Mouse (Mus musculus) 416B (cell line): Measurements from ENCODE around the gene Drosha.
"Not testable (repeated sequence)": the region's sequence is repeated elsewhere in the genome, so short reads cannot be mapped to it uniquely, and the experiment has no call there.

Source experiments
- DNase-seq: peaks from one replicate; pipeline ENCODE4 v3.0.0; 2011; ENCODE audit warnings: low read depth

Drosha gene

DNA sequence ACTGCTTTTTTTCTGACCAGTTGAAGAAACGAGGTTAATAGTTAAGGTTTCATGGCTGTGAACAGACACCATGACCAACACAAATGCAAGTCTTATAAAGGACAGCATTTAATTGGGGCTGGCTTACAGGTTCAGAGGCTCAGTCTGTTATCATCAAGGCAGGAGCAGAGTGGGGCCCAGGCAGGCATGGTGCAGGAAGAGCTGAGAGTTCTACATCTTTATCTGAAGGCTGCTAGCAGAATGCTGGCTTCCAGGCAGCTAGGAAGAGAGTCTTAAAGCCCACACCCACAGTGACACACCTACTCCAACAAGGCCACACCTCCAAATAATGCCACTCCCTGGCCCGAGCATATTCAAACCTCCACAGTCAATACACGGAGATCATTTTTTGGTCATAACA is 112.7 kb downstream of the Drosha start:
- DNase-seq, result not testable (repeated sequence)

DNA sequence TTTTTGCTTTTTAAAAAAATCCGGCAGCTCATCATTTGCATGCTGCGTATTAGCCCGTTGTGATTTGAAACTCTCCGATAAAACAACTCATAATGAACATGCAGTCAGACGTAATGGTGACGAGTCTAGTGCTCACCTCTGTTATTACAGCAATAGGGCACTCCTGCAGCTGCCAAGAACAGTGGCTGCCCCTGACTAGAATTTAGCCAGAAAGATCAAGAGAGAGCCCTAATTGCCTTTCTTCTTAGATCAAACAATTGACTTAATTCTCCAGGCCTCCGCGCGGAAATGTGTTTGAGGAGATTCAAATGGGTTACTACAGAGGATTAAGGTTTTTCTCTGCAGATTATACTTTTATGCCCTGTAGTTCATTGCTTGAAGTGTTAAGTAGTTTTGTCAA is 116.5 kb downstream of the Drosha start:
- DNase-seq, result no peak

DNA sequence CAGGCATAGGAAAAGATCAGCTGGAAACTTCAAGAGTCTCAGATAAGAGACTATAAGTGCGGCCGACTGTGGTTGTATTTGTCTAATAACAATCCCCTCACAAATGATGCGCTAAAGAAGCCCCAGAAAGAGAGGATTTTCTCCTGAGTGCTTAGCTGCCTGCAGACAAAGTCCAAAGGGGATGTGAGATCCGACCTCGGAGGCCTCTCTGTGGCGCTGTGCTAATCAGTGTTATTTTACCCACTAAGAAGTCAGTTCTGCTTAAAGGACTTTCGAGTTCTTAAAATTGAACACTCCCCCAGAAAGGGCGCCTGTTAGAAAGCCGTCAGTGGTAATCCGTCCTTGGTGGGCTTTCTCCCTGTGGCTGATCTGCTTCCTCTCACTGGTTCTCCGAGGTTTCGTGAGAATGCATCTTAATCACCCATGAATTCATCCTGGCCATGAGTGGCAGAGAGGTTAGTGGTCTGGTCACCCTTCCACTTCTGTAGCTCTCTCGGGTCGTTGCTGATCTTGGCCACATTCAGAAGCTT is 117.1 kb downstream of the Drosha start:
- no peak for DNase-seq

DNA sequence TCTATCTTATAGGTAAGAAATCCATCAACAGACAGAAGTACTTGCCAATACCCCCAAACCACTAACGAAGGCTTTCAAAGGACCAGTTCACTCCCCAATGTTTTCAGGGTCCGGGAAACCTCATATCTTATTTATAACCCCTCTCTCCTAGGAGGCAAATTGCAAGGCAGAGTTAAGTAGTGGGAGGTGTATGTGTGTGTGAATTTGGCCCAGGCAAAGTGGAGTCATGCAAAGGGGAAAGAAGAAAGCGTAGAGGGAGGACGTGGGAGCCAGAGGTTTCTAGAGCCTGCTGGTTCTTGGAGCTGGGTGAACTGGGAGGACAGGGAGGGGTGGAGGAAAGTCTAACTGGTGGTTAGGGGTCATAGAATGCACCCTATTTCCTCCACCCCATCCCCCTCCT is 117.8 kb downstream of the Drosha start:
- DNase-seq, result no peak

DNA sequence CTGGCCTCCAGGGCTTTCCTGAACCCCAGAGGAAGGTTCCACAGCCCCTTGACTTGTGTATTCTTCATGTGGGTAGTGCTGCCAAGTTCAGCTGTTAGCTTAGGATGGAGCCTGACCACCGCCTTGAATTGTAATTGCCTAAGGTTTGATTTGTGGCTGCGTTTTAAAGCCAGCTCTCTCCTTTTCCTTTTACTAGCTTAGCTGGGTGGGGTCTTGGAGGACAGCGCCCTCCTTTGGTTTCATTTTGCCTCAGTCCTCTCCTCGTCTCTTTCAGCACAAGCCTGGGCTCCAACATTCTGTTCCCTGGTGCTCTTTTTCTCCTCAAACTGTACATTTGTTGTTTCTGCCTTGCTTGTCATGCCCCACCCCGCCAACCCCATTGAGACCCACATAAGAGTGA is 133.4 kb downstream of the Drosha start:
- DNase-seq, result no peak

DNA sequence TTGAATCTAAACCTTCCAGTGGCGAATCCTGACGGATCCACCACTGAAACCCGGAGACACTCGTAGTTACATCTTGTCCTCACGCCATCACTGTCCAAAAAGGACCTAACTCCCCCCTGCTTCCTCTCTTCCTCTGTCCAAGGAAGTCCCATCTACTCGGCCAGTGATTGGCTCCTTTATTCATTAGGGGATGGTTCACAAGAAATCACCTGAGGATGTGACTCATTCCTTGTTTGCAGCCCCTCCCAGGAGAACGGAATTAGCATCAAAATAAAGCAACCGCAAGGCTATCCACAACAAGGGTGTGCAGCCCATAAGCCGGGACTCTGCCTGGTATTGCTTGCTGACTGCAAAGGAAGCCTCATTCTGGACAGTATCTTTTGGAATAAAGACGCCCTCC is 137.6 kb downstream of the Drosha start:
- no peak for DNase-seq

DNA sequence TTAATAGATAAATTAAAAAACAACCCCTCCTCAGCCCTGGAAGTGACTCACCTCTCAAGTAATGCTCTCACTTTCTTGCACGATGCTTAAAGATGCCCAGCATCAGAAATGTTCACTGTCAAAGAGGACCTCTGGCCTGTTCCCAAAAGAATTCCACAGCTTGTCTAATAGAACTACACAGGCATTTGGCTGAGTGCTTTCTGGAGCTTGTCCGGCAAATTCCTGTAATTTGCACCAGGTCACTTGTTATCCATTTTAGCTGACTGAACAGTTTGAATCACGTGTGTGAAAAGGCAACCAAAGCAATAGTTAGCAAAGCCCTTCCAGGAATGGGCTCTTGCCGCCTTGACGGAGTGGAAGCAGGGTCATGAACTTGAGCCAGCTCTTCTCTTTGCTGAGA is 140.6 kb downstream of the Drosha start:
- DNase-seq, result no peak

DNA sequence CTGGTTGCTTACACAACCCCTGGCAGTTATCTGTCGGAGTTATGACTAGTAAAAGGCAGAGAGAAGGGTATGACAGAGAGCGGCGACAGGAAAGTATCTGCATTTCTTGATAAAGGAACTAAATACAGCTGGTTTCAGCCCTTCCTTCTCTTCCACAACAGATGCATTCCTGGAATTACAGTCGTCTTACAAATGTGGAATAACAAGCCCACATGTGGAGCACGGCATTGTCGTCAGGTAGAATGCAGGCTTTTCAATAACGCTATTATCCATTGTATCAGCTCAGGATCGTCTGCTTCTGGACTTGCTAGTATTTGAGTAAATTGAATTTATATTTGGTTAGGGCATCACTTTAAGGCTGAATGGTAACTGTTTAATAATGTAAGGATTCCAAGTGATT is 144.2 kb downstream of the Drosha start:
- no peak for DNase-seq

DNA sequence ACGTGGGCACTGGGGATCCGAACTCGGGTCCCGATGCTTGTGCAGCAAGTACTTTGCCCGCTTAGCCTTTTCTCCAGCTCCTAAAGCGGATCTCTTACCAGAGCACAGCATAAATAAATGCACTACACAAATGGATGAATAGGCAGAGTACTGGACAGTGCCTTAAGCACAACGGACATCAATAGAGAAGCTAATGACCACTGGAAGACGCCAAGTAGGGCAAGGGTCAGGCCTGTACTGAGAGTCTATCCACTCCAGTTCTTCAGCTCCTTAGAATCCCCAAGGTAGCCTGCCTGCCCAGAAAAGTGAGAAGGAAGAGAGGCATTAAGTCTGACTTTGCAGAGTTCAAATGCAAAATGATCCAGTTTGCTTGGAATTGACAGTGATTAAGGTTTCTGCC is 147.8 kb downstream of the Drosha start:
- no peak for DNase-seq
